Mouse (Mus musculus) hindbrain, embryonic 11.5 days (tissue): ENCODE measurements around the gene Hdhd3. TPM values are rescaled to one million over a fixed set of nuclear protein-coding genes. Genes with fewer than 3 reads are reported as not detected.

Experiments
- polyA plus RNA-seq: library from polyadenylated mRNA; unstranded; fragments of >200 nt; fragmentation: Nextera tagmentation; extraction: Ambion mirVana; gene quantifications from 2 replicates; pipeline ENCODE4 v1.2.1, GENCODE M21; 2014

Gene Hdhd3
- polyA plus RNA-seq, 1 experiment from 2014 or later = 13.7 TPM

Other genes starting within 250 kb of the Hdhd3 start
- 11.8 and 13.3 TPM in 2 replicates for gene Slc31a2, start 240.9 kb downstream of the Hdhd3 start, polyA plus RNA-seq
- 21.2 and 22.8 TPM in 2 replicates for gene Fkbp15, start 142.9 kb downstream of the Hdhd3 start, polyA plus RNA-seq
- 45.0 and 49.8 TPM in 2 replicates for gene Slc31a1, start 142.7 kb downstream of the Hdhd3 start, polyA plus RNA-seq
- 177 and 178 TPM in 2 replicates for gene Cdc26, start 94.8 kb downstream of the Hdhd3 start, polyA plus RNA-seq
- gene Prpf4, start 94.7 kb downstream of the Hdhd3 start, polyA plus RNA-seq = 25.5 and 28.1 TPM in 2 replicates
- not detected in 2 replicates for gene Rnf183, start 68.2 kb downstream of the Hdhd3 start, polyA plus RNA-seq
- 6.4 and 6.9 TPM in 2 replicates for gene Wdr31, start 32.6 kb downstream of the Hdhd3 start, polyA plus RNA-seq
- gene Bspry, start 23.4 kb downstream of the Hdhd3 start, polyA plus RNA-seq = 0.94 and 1.0 TPM in 2 replicates
- gene Alad, start 16.5 kb upstream of the Hdhd3 start, polyA plus RNA-seq = 77.5 and 80.1 TPM in 2 replicates
- 116 and 117 TPM in 2 replicates for gene Pole3, start 21.6 kb upstream of the Hdhd3 start, polyA plus RNA-seq
- 0.91 and 1.8 TPM in 2 replicates for gene 4933430I17Rik, start 21.9 kb upstream of the Hdhd3 start, polyA plus RNA-seq
- gene Rgs3, start 56.4 kb upstream of the Hdhd3 start, polyA plus RNA-seq = 31.3 and 33.2 TPM in 2 replicates